Mouse (Mus musculus): ENCODE measurements at regions not wholly inside any gene's neighbourhood (a gene's known extent, or its start where the extent isn't known, plus 50 kb on each side); places are given as distances from the start of the nearest gene placed in this dataset.

DNA sequence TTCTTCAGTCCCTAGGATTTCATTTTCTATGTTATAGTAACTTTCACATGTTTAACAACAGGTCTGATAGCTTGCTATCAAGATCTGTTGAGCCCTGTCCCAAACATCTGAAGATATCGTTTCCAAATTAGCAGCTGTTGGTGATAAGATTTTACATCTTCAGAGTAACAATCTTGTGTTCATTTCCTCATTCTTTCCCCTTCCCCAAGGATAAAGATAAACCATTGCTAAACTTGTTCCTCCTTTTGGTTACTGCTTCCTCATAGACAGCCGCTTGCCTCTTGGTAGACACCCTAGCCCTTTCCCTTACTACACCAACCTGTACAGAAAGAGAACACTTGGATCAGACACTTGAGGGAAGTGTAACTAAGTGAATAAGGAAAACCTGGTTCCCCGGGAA lies 58.6 kb downstream of the Kcnrg start:
- DNase-seq (ENCODE audit: low read depth), result no peak
- TF ChIP-seq CTCF (IDR thresholded peaks at IDR 0.05; ENCODE audit: borderline replicate concordance, extremely low read depth, insufficient read depth, insufficient read length) (no peak), POLR2A (IDR thresholded peaks at IDR 0.05; ENCODE audit: borderline replicate concordance, extremely low read depth, insufficient read depth, insufficient read length, poor library complexity, severe bottlenecking) (no peak)

DNA sequence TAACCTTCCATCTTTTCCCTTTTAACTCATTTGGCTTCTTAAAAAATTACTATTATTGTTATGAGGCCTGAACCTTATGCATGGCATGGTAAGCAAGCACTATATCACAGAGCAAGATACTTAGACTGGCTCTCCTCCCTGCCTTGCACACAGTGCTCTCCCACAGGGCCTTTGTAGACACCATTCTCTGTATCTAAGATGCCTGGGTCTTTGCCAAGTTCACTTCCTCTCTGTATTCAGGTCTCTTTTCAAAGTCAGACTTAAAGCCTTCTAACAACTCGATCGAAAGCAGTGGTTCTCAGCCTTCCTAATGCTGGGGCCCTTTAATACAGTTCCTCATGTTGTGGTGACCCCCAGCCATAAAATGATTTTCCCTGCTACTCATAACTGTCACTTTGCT lies 65.9 kb downstream of the Kcnrg start:
- peak; percentile 73 for DNase-seq (ENCODE audit: low read depth)

DNA sequence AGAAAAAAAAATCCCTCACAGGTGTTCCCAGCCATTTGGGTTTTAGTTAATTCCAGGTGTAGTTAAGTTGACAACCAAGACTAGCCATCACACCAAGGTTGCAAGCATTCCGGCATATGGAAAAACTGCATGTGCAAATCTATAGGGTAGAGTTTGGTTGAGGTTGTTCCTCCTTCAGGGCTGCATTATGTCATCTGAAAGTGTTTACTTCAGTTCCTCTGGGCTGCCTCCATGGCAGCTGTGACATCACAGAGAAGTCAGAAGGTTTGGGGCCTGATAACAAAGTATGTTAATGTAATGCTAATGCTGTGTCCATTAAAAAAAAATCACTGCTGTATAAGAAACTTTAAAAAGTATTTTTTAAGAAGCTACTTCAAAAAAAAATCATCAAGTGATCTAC lies 70.8 kb downstream of the Kcnrg start:
- no peak for TF ChIP-seq CTCF (IDR thresholded peaks at IDR 0.05; ENCODE audit: borderline replicate concordance, extremely low read depth, insufficient read depth, insufficient read length)
- TF ChIP-seq POLR2A (IDR thresholded peaks at IDR 0.05; ENCODE audit: borderline replicate concordance, extremely low read depth, insufficient read depth, insufficient read length, poor library complexity, severe bottlenecking), result no peak
- no peak for DNase-seq (ENCODE audit: low read depth)

More for the DNA sequence above, 65.9 kb downstream of the Kcnrg start:
- TF ChIP-seq POLR2A (IDR thresholded peaks at IDR 0.05; ENCODE audit: borderline replicate concordance, extremely low read depth, insufficient read depth, insufficient read length, poor library complexity, severe bottlenecking) (no peak), CTCF (IDR thresholded peaks at IDR 0.05; ENCODE audit: borderline replicate concordance, extremely low read depth, insufficient read depth, insufficient read length) (no peak)

- TF ChIP-seq CTCF (IDR thresholded peaks at IDR 0.05; ENCODE audit: borderline replicate concordance, extremely low read depth, insufficient read depth, insufficient read length), result peak; percentile 26; the same call in 1 of the 2 replicates
- peak; percentile 18; the same call in 1 of the 2 replicates for TF ChIP-seq POLR2A (IDR thresholded peaks at IDR 0.05; ENCODE audit: borderline replicate concordance, extremely low read depth, insufficient read depth, insufficient read length, poor library complexity, severe bottlenecking)
- DNase-seq (ENCODE audit: low read depth), result peak; percentile 98
These were observed 73.8 kb downstream of the Kcnrg start for GRCm38 (mm10) chr14:61680818-61681707.

GRCm38 (mm10) chr14:61681708-61682701 lies 74.7 kb downstream of the Kcnrg start:
- no peak for TF ChIP-seq CTCF (IDR thresholded peaks at IDR 0.05; ENCODE audit: borderline replicate concordance, extremely low read depth, insufficient read depth, insufficient read length)
- peak; percentile 54 for TF ChIP-seq POLR2A (IDR thresholded peaks at IDR 0.05; ENCODE audit: borderline replicate concordance, extremely low read depth, insufficient read depth, insufficient read length, poor library complexity, severe bottlenecking)
- peak; percentile 97 for DNase-seq (ENCODE audit: low read depth)

DNA sequence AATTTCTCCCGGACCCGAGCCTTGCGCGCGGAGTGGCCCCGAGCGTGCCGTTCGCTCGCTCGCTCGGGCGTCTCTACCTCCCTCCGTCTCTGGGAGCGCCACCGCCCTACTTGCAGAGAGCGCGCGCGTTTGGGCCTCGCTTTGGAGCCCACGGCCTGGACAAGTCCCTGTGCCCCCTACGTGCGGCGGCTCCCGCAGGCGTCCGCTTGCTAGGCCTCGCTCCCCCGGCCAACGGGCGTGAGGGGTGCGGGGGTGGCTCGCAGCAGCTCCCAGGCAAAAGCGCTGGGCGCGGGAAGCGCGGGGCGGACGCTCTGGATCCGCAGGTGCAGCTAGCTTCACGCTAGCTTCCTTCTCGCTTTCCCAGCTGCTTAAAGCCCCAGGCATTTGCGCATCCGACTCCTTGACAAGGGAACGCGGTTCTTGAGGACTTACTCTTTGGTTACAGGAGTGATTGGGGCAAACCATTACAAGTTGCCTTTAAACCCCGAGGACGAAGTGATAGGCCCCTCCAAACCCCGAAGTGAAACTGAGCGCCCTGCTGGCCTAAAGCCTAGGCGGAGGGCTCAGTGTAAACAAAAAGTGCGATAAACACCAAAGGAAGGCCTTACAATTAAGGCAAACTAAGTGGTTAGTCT lies 75.6 kb downstream of the Kcnrg start:
- peak; percentile 88 for DNase-seq (ENCODE audit: low read depth)
- TF ChIP-seq POLR2A (IDR thresholded peaks at IDR 0.05; ENCODE audit: borderline replicate concordance, extremely low read depth, insufficient read depth, insufficient read length, poor library complexity, severe bottlenecking) (no peak), CTCF (IDR thresholded peaks at IDR 0.05; ENCODE audit: borderline replicate concordance, extremely low read depth, insufficient read depth, insufficient read length) (no peak)

DNA sequence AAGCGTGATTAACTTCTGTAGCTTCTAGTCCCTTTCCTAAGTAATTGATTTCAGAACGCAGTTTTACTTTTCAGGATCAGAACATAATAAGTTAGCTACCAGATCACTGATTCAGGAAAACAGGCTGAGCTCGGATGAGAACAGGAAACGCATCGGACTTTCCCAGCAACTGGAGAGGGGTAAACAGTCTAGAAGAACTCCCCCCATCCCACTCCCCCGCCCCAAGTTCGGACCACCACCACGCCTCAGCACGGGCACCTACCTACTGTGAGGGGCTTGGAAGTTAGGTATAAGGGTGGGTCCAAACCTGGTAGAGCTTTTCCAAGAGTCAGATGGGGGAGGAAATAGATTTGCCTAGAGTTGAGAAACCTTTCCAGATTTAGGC lies 76.1 kb downstream of the Kcnrg start:
- TF ChIP-seq CTCF (IDR thresholded peaks at IDR 0.05; ENCODE audit: borderline replicate concordance, extremely low read depth, insufficient read depth, insufficient read length) (no peak), POLR2A (IDR thresholded peaks at IDR 0.05; ENCODE audit: borderline replicate concordance, extremely low read depth, insufficient read depth, insufficient read length, poor library complexity, severe bottlenecking) (no peak)
- DNase-seq (ENCODE audit: low read depth), result peak; percentile 18

GRCm38 (mm10) chr14:61683791-61684411 lies 76.6 kb downstream of the Kcnrg start:
- DNase-seq (ENCODE audit: low read depth), result peak; percentile 44
- TF ChIP-seq POLR2A (IDR thresholded peaks at IDR 0.05; ENCODE audit: borderline replicate concordance, extremely low read depth, insufficient read depth, insufficient read length, poor library complexity, severe bottlenecking) (no peak), CTCF (IDR thresholded peaks at IDR 0.05; ENCODE audit: borderline replicate concordance, extremely low read depth, insufficient read depth, insufficient read length) (no peak)

DNA sequence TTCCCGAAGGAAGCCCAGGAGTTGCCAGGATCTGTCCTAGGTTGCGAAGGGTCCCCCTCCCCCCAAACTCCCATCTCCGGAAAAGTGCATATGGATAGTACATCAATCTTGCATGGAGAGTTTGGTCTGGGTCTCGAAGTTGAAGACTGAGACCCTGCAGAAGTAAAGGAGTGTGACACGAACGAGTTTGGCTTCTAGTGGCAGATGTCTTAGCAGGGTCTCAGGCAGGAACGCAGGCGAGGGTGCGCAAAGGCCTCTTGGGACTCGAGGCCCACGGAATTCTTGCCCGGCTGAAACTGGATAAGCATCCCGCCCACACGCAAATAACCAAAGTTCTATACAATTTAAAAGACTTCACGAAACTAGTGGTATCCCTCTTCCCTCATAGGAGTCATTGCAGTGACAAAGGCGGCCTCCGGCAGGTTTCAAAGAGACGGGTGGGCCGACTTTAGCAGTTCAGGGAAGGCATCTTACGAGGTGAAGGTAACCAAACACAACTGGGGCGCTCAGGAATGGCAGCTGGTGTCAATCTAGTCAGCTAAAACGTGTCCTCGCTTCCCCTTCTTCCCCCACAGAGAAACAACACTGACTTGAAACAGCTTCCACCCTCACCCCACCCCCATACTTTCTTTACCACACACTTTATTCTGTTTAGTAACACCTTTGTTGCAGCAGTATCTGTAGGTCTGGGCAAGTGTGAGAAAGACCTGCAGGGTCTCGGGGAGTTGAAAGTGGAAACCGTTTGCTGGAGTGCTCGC lies 77.4 kb downstream of the Kcnrg start:
- TF ChIP-seq POLR2A (IDR thresholded peaks at IDR 0.05; ENCODE audit: borderline replicate concordance, extremely low read depth, insufficient read depth, insufficient read length, poor library complexity, severe bottlenecking), result no peak
- no peak for TF ChIP-seq CTCF (IDR thresholded peaks at IDR 0.05; ENCODE audit: borderline replicate concordance, extremely low read depth, insufficient read depth, insufficient read length)
- peak; percentile 39 for DNase-seq (ENCODE audit: low read depth)

Measured in brain, embryonic 14.5 days (tissue).